Mouse (Mus musculus): Measurements from ENCODE around the gene Foxp1. TPM values are rescaled to one million over a fixed set of nuclear protein-coding genes. Genes with fewer than 3 reads are reported as not detected.

Gene Foxp1
- polyA plus RNA-seq, 1 experiment from 2014 or later = 107 TPM

- Histone ChIP-seq H3K9me3 (no peaks in the 10 kb centered on the region), H3K4me1 (peaks cover 16% of the 10 kb centered on the region; the same call in 1 of the 2 replicates), H3K36me3 (replicated peaks) (no peaks in the 10 kb centered on the region), H3K27me3 (replicated peaks; ENCODE audit: low read depth, poor library complexity, severe bottlenecking) (no peaks in the 10 kb centered on the region), H3K4me3 (no peak overlapping the region), H3K27ac (replicated peaks) (no peak overlapping the region)
- 40% methylated on average over 2 of the region's 2 CpGs for WGBS
- no peak for DNase-seq (ENCODE audit: low spot score)
Measured at GRCm38 (mm10) chr6:99354338-99354737, 168.2 kb downstream of the Foxp1 start.

GRCm38 (mm10) chr6:99353441-99353840 lies 169.1 kb downstream of the Foxp1 start:
- Histone ChIP-seq H3K4me3 (no peak overlapping the region), H3K9me3 (no peaks in the 10 kb centered on the region), H3K36me3 (replicated peaks) (no peaks in the 10 kb centered on the region), H3K27ac (replicated peaks) (no peak overlapping the region), H3K4me1 (peaks cover 16% of the 10 kb centered on the region; the same call in 1 of the 2 replicates), H3K27me3 (replicated peaks; ENCODE audit: low read depth, poor library complexity, severe bottlenecking) (no peaks in the 10 kb centered on the region)
- WGBS = 84% methylated on average over 2 of the region's 2 CpGs
- no peak for DNase-seq (ENCODE audit: low spot score)

- DNase-seq (ENCODE audit: low spot score) = no peak
- WGBS = 79% methylated on average over 3 of the region's 3 CpGs
- Histone ChIP-seq H3K9me3 (no peaks in the 10 kb centered on the region), H3K4me3 (no peak overlapping the region), H3K27me3 (replicated peaks; ENCODE audit: low read depth, poor library complexity, severe bottlenecking) (no peaks in the 10 kb centered on the region), H3K36me3 (replicated peaks) (no peaks in the 10 kb centered on the region), H3K27ac (replicated peaks) (no peak overlapping the region), H3K4me1 (peaks cover 19% of the 10 kb centered on the region)
Measured at GRCm38 (mm10) chr6:99350566-99350965, 172.0 kb downstream of the Foxp1 start.

- no peak for DNase-seq (ENCODE audit: low spot score)
- Histone ChIP-seq H3K9me3 (no peaks in the 10 kb centered on the region), H3K4me1 (peaks cover 19% of the 10 kb centered on the region), H3K36me3 (replicated peaks) (no peaks in the 10 kb centered on the region), H3K4me3 (no peak overlapping the region), H3K27me3 (replicated peaks; ENCODE audit: low read depth, poor library complexity, severe bottlenecking) (no peaks in the 10 kb centered on the region), H3K27ac (replicated peaks) (no peak overlapping the region)
- WGBS = 73% methylated on average over 5 of the region's 5 CpGs
Measured at GRCm38 (mm10) chr6:99350156-99350555, 172.4 kb downstream of the Foxp1 start.

DNA sequence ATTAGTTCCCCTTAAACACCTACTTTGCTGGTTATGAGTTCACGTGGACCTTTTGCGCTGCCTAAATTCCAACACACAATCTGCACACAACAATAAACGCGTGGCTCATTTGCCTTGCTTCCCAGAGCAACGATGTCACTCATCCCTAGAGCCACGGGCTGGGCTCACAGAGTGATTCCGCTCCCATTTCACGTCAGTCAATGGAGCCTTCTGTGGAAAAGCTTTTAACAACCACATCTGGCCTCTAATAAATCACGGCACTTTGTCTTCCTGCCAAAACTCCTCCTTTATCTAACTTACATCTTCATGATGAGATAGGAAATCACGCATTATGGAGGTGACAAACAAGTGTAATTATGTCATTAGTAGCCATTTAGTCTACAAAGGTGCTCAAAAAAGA lies 174.7 kb downstream of the Foxp1 start:
- 76% methylated on average over 10 of the region's 10 CpGs for WGBS
- H3K9me3 ChIP-seq = no peaks in the 10 kb centered on the region
- no peak for DNase-seq (ENCODE audit: low spot score)
- peaks cover 8% of the 10 kb centered on the region for H3K4me1 ChIP-seq
- H3K27ac ChIP-seq (replicated peaks) = no peak overlapping the region
- H3K4me3 ChIP-seq = no peak overlapping the region
- no peaks in the 10 kb centered on the region for H3K36me3 ChIP-seq (replicated peaks)
- H3K27me3 ChIP-seq (replicated peaks; ENCODE audit: low read depth, poor library complexity, severe bottlenecking) = no peaks in the 10 kb centered on the region

DNA sequence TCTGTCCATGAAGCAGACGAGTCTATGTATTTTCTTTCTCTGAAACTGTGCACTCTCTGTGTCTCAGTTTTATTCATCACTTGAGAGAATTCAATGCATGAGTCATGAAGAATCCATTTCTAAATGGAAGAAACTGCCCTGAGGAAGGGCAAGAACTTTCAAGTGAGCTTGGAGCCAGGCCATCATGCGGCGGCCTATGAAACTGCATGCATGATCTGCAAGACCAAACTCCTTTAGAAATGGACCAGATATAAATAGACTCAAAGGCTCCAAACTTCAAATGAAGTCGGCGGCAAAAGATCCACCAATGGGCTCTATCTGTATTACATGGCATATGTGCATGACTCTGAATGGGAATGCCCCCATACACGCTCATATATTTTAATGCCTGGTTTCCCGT lies 177.6 kb downstream of the Foxp1 start:
- Histone ChIP-seq H3K36me3 (replicated peaks) (no peaks in the 10 kb centered on the region), H3K9me3 (no peaks in the 10 kb centered on the region), H3K4me3 (no peak overlapping the region), H3K27ac (replicated peaks) (no peak overlapping the region), H3K27me3 (replicated peaks; ENCODE audit: low read depth, poor library complexity, severe bottlenecking) (no peaks in the 10 kb centered on the region), H3K4me1 (peaks cover 9% of the 10 kb centered on the region)
- DNase-seq (ENCODE audit: low spot score) = no peak
- WGBS = 94% methylated on average over 7 of the region's 7 CpGs

DNA sequence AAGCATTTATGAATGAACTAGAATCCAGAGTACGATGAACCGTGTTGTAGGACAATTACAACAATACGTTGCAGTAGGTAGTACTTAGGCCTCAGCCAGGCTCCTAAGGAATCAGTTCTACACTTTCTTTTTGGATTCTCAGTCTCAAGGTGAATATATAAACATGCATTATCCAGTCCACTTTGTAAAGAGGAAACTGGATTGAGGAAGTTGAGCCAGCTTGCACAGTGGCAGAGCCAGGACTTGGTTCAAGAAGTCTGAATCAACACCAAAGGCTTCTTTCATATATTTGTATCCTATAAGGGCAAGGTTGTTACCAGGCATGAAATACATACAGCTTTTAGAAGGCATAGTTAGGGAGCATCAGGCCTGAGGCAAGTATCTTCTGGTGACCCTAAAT lies 178.2 kb downstream of the Foxp1 start:
- Histone ChIP-seq H3K4me3 (no peak overlapping the region), H3K9me3 (no peaks in the 10 kb centered on the region), H3K36me3 (replicated peaks) (no peaks in the 10 kb centered on the region), H3K4me1 (peaks cover 11% of the 10 kb centered on the region), H3K27me3 (replicated peaks; ENCODE audit: low read depth, poor library complexity, severe bottlenecking) (no peaks in the 10 kb centered on the region), H3K27ac (replicated peaks) (no peak overlapping the region)
- WGBS = 90% methylated on average over 3 of the region's 3 CpGs
- DNase-seq (ENCODE audit: low spot score) = no peak

GRCm38 (mm10) chr6:99343815-99344214 lies 178.7 kb downstream of the Foxp1 start:
- Histone ChIP-seq H3K4me3 (no peak overlapping the region), H3K9me3 (no peaks in the 10 kb centered on the region), H3K27ac (replicated peaks) (no peak overlapping the region), H3K27me3 (replicated peaks; ENCODE audit: low read depth, poor library complexity, severe bottlenecking) (no peaks in the 10 kb centered on the region), H3K4me1 (peaks cover 15% of the 10 kb centered on the region), H3K36me3 (replicated peaks) (no peaks in the 10 kb centered on the region)
- no peak for DNase-seq (ENCODE audit: low spot score)
- WGBS = 90% methylated on average over 3 of the region's 3 CpGs

DNA sequence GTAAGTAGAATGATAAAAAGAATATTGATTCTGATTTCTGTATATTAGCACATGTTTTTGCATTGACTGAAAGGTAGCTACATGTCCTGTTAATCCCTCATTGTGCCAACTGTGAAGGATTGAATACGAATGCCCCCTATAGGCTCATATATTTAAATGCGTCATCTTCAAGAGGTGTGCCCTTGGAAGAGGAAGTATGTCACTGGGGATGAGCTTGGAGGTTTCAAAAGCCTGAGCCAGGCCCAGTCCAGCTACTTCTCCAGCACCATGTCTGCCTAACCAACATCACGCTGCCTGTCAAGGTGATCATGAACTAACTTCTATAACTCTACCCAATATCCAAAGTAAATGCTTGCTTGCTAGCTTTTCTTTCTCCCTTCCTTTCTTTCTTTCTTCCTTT lies 180.1 kb downstream of the Foxp1 start:
- Histone ChIP-seq H3K36me3 (replicated peaks) (no peaks in the 10 kb centered on the region), H3K4me3 (no peak overlapping the region), H3K27ac (replicated peaks) (no peak overlapping the region), H3K4me1 (peaks cover 24% of the 10 kb centered on the region), H3K27me3 (replicated peaks; ENCODE audit: low read depth, poor library complexity, severe bottlenecking) (no peaks in the 10 kb centered on the region), H3K9me3 (no peaks in the 10 kb centered on the region)
- 94% methylated on average over 3 of the region's 3 CpGs for WGBS
- DNase-seq (ENCODE audit: low spot score) = no peak

- no peak overlapping the region for H3K27ac ChIP-seq (replicated peaks)
Measured at GRCm38 (mm10) chr6:99340902-99341301, 181.6 kb downstream of the Foxp1 start.

DNA sequence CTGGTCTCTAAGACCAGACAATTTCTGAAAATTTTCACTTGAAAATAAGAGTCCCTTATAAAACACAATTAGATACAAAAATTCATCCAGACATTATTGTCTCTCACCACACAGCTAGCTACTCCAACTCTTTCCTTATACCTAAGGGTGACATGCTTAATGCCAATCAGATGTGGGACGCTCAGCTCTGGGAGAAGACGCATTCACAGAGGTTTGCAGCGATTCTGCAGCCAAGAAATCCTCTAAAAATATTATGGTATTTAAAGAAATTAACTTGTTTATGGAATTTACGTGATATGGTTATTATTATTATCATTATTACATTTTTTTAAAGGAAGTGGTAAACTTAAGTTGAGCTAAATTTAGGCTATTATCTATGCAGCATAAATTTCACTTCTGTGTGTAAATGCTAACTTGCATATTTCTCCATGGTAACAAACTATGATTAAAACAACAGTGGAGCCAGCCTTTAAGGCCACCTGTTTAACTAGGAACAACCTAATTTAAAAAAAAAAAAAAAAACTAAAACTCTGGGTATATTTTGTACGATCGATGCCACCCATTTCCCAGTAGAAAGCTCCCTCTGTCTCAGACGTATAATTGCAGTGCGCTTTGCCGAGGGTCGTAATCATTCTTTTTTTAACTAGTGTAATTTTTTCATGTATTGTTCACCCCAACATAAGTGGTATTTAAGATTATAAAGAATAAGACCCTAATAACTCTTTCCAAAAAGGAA lies 182.4 kb downstream of the Foxp1 start:
- DNase-seq (ENCODE audit: low spot score) = no peak
- H3K27ac ChIP-seq (replicated peaks) = no peak overlapping the region
- H3K9me3 ChIP-seq = no peaks in the 10 kb centered on the region
- WGBS = 71% methylated on average over 10 of the region's 10 CpGs
- H3K36me3 ChIP-seq (replicated peaks) = no peaks in the 10 kb centered on the region
- H3K4me3 ChIP-seq = no peak overlapping the region
- no peaks in the 10 kb centered on the region for H3K27me3 ChIP-seq (replicated peaks; ENCODE audit: low read depth, poor library complexity, severe bottlenecking)
- H3K4me1 ChIP-seq = peaks cover 39% of the 10 kb centered on the region

More at GRCm38 (mm10) chr6:99340902-99341301, 181.6 kb downstream of the Foxp1 start:
- H3K4me1 ChIP-seq = peaks cover 37% of the 10 kb centered on the region
- no peaks in the 10 kb centered on the region for H3K27me3 ChIP-seq (replicated peaks; ENCODE audit: low read depth, poor library complexity, severe bottlenecking)
- DNase-seq (ENCODE audit: low spot score) = no peak
- H3K4me3 ChIP-seq = no peak overlapping the region
- no peaks in the 10 kb centered on the region for H3K9me3 ChIP-seq
- WGBS = 80% methylated on average over 4 of the region's 4 CpGs
- no peaks in the 10 kb centered on the region for H3K36me3 ChIP-seq (replicated peaks)

DNA sequence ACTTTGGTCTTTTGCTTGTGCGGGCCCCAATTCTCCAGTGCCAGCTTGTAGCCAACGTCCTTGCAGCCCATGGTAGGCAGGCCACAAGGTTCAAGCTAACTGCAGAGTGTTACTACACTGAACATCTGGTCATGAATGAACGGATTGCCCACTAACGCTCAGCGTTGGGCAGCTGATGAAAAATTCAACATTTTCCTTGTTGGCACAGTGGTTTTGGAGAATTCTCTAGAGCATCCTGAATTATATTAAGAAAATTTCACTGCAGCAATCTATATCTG lies 183.2 kb downstream of the Foxp1 start:
- H3K9me3 ChIP-seq = no peaks in the 10 kb centered on the region
- H3K27ac ChIP-seq (replicated peaks) = peak overlapping the region; percentile 54
- DNase-seq (ENCODE audit: low spot score) = no peak
- peaks cover 39% of the 10 kb centered on the region for H3K4me1 ChIP-seq
- no peak overlapping the region for H3K4me3 ChIP-seq
- WGBS = 76% methylated on average over 5 of the region's 5 CpGs
- no peaks in the 10 kb centered on the region for H3K27me3 ChIP-seq (replicated peaks; ENCODE audit: low read depth, poor library complexity, severe bottlenecking)
- no peaks in the 10 kb centered on the region for H3K36me3 ChIP-seq (replicated peaks)

- no peak for DNase-seq (ENCODE audit: low spot score)
- Histone ChIP-seq H3K27ac (replicated peaks) (peak overlapping the region; percentile 54), H3K27me3 (replicated peaks; ENCODE audit: low read depth, poor library complexity, severe bottlenecking) (no peaks in the 10 kb centered on the region), H3K4me3 (no peak overlapping the region), H3K36me3 (replicated peaks) (no peaks in the 10 kb centered on the region), H3K9me3 (no peaks in the 10 kb centered on the region), H3K4me1 (peaks cover 39% of the 10 kb centered on the region)
- 56% methylated on average over 9 of the region's 9 CpGs for WGBS
Measured at GRCm38 (mm10) chr6:99338593-99339342, 183.8 kb downstream of the Foxp1 start.

Data from embryonic facial prominence, embryonic 10.5 days (tissue).